In the genomic region with DNA sequence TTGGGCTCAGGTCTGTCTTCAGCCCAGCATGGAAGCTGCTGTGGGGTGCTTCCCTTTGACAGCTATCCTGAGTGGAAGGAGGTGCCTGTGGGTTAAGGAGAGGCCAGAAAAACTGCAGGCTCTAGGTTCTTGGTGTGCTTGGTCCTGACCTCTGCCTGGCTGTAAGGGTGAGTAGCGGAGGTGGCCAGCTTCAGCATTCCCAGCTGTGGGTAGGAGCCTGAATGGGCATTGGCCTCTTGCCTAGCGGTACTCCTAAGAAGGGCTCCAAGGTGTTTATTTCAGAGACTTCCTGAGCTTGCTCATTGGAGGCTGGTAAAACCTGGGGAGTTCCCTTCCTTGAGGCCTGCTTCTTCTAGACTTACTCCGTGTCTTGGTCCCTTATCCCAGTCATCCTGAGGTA, we compare ENCODE assay signal across 10 mouse cellular contexts. TPM values are rescaled to one million over a fixed set of nuclear protein-coding genes. Genes with fewer than 3 reads are reported as not detected.
DNase-seq lines count a peak whose midpoint lies in the region; ATAC-seq and TF ChIP-seq lines count a peak whose summit lies in the region.
"Had no signal": no experiment of that assay in that cellular context is flagged by ENCODE, and none has a peak within 500 bp of the region (broad histone marks: within the 10 kb centered on the region; RNA-seq: fewer than 3 reads in every experiment).

No protein-coding gene starts in this region.

- TF ChIP-seq EP300 in liver, postnatal 0 days (IDR thresholded peaks at IDR 0.05; ENCODE audit: low read depth), result no peak

- H3K9me3 ChIP-seq in kidney, embryonic 14.5 days (ENCODE audit: control insufficient read depth, low read length), result no peaks in the 10 kb centered on the region
- no peaks in the 10 kb centered on the region; the same call in 1 of the 2 replicates for H3K9me3 ChIP-seq in lung, embryonic 16.5 days (ENCODE audit: control insufficient read depth, low read length)
- H3K9me3 ChIP-seq in liver, postnatal 0 days (ENCODE audit: low read length), result no peaks in the 10 kb centered on the region
- H3K9me3 ChIP-seq: limb, embryonic 15.5 days had no signal

- no peaks in the 10 kb centered on the region for H3K27me3 ChIP-seq in cerebellum, adult 2 months (ENCODE audit: control insufficient read depth, insufficient read depth, low read length)
- no peaks in the 10 kb centered on the region for H3K27me3 ChIP-seq in kidney, embryonic 14.5 days (ENCODE audit: control insufficient read depth, insufficient read depth, low read length)
- no peaks in the 10 kb centered on the region for H3K27me3 ChIP-seq in lung, embryonic 16.5 days (ENCODE audit: control insufficient read depth, insufficient read depth, low read depth, low read length)
- no peaks in the 10 kb centered on the region for H3K27me3 ChIP-seq in liver, postnatal 0 days (ENCODE audit: insufficient read depth, low read length)
- H3K27me3 ChIP-seq: limb, embryonic 15.5 days had no signal

- 48% methylated on average over 3 of the region's 3 CpGs for WGBS in cerebellum, adult 2 months
- 75% methylated on average over 3 of the region's 3 CpGs for WGBS in kidney, embryonic 14.5 days
- 54% methylated on average over 3 of the region's 3 CpGs for WGBS in lung, embryonic 16.5 days
- 88% methylated on average over 3 of the region's 3 CpGs for WGBS in liver, postnatal 0 days (ENCODE audit: insufficient replicate concordance)

- H3K36me3 ChIP-seq in kidney, embryonic 14.5 days (ENCODE audit: control insufficient read depth, insufficient read depth, low read length), result peaks cover 25% of the 10 kb centered on the region
- H3K36me3 ChIP-seq in lung, embryonic 16.5 days (ENCODE audit: control insufficient read depth, insufficient read depth, low read length), result peaks cover 3% of the 10 kb centered on the region
- H3K36me3 ChIP-seq in liver, postnatal 0 days (replicated peaks; ENCODE audit: insufficient read depth, low read length), result peaks cover 27% of the 10 kb centered on the region

- H3K9ac ChIP-seq in kidney, embryonic 14.5 days (ENCODE audit: low read depth, low read length), result no peak overlapping the region
- H3K9ac ChIP-seq in lung, embryonic 16.5 days (ENCODE audit: low read length), result no peak overlapping the region
- H3K9ac ChIP-seq in liver, postnatal 0 days (replicated peaks), result no peak overlapping the region
- H3K9ac ChIP-seq: limb, embryonic 15.5 days had no signal

- no peak overlapping the region for H3K4me2 ChIP-seq in kidney, embryonic 14.5 days (replicated peaks; ENCODE audit: low read depth, low read length)
- no peak overlapping the region for H3K4me2 ChIP-seq in lung, embryonic 16.5 days (ENCODE audit: low read depth, low read length)
- no peak overlapping the region for H3K4me2 ChIP-seq in liver, postnatal 0 days (ENCODE audit: low read depth, low read length)
- H3K4me2 ChIP-seq: limb, embryonic 15.5 days had no signal

- no peak for TF ChIP-seq CTCF in cerebellum, adult 2 months (IDR thresholded peaks at IDR 0.05; ENCODE audit: borderline replicate concordance, insufficient read depth, low read depth, low read length)
- TF ChIP-seq CTCF in liver, postnatal 0 days (IDR thresholded peaks at IDR 0.05; ENCODE audit: low read depth), result no peak

- ATAC-seq in kidney, embryonic 14.5 days (ENCODE audit: low FRiP score, low TSS enrichment), result no peak
- ATAC-seq in lung, embryonic 16.5 days (ENCODE audit: low read depth), result peak; percentile 58
- no peak for ATAC-seq in liver, postnatal 0 days

- DNase-seq in cerebellum, adult 2 months, result peak in 1 of 2 experiments; percentile 51
- DNase-seq in cerebellum, postnatal 36 days, result no peak
- DNase-seq in kidney, adult 9 months, result peak; percentile 24
- peak; percentile 45 to 54 for DNase-seq in cerebellum, postnatal 25 days
- DNase-seq in thymus, postnatal 4 days, result no peak
- DNase-seq in liver, postnatal 0 days, result no peak

- H3K4me3 ChIP-seq in cerebellum, adult 2 months (replicated peaks; ENCODE audit: insufficient read depth, low read depth, low read length), result no peak overlapping the region
- no peak overlapping the region for H3K4me3 ChIP-seq in kidney, embryonic 14.5 days (ENCODE audit: low read length)
- H3K4me3 ChIP-seq in lung, embryonic 16.5 days (ENCODE audit: low read length), result no peak overlapping the region
- no peak overlapping the region for H3K4me3 ChIP-seq in liver, postnatal 0 days (ENCODE audit: low read depth, low read length)
- H3K4me3 ChIP-seq: limb, embryonic 15.5 days had no signal

- peaks cover 33% of the 10 kb centered on the region for H3K4me1 ChIP-seq in cerebellum, adult 2 months (ENCODE audit: control insufficient read depth, insufficient read depth, low read length)
- 0 out of 2 replicates have a peak, but pooled peaks cover 4% of the 10 kb centered on the region for H3K4me1 ChIP-seq in kidney, embryonic 14.5 days (ENCODE audit: control insufficient read depth, insufficient read depth, low read length)
- H3K4me1 ChIP-seq in lung, embryonic 16.5 days (replicated peaks; ENCODE audit: control insufficient read depth, insufficient read depth, low read length), result peaks cover 14% of the 10 kb centered on the region
- H3K4me1 ChIP-seq in liver, postnatal 0 days (ENCODE audit: insufficient read depth), result peaks cover 12% of the 10 kb centered on the region

- peak overlapping the region; percentile 4 for H3K27ac ChIP-seq in cerebellum, adult 2 months (ENCODE audit: insufficient read depth, low read length)
- no peak overlapping the region for H3K27ac ChIP-seq in kidney, embryonic 14.5 days (ENCODE audit: low read depth, low read length)
- no peak overlapping the region for H3K27ac ChIP-seq in lung, embryonic 16.5 days (ENCODE audit: low read length)
- H3K27ac ChIP-seq in liver, postnatal 0 days (ENCODE audit: low read depth), result no peak overlapping the region
- H3K27ac ChIP-seq: kidney, postnatal 0 days; limb, embryonic 15.5 days had no signal

- TF ChIP-seq POLR2A in cerebellum, adult 2 months (IDR thresholded peaks at IDR 0.05; ENCODE audit: borderline replicate concordance, insufficient read depth, low read length), result no peak

RNA-seq across cellular contexts. Expression of gene Cds2, which starts 28.3 kb away (rescaled TPM):
- 152 and 155 TPM in 2 replicates for polyA plus RNA-seq in cerebellum, adult 2 months (2012; rRNA removed)
- 24.4 and 27.3 TPM in 2 replicates for polyA plus RNA-seq in kidney, embryonic 14.5 days (2014; fragmentation: Nextera tagmentation; extraction: Ambion mirVana)
- 19.9 and 22.1 TPM in 2 replicates for polyA plus RNA-seq in lung, embryonic 16.5 days (2015; fragmentation: Nextera tagmentation; extraction: Ambion mirVana)
- polyA plus RNA-seq in liver, postnatal 0 days (2015; fragmentation: Nextera tagmentation; extraction: Ambion mirVana), result 7.9 and 10.5 TPM in 2 replicates

RNA-seq across cellular contexts. Expression of gene Pcna, which starts 38.2 kb away (rescaled TPM):
- 69.3 and 73.1 TPM in 2 replicates for polyA plus RNA-seq in cerebellum, adult 2 months (2012; rRNA removed)
- polyA plus RNA-seq in kidney, embryonic 14.5 days (2014; fragmentation: Nextera tagmentation; extraction: Ambion mirVana), result 339 and 383 TPM in 2 replicates
- polyA plus RNA-seq in lung, embryonic 16.5 days (2015; fragmentation: Nextera tagmentation; extraction: Ambion mirVana), result 239 and 250 TPM in 2 replicates
- polyA plus RNA-seq in liver, postnatal 0 days (2015; fragmentation: Nextera tagmentation; extraction: Ambion mirVana), result 148 and 158 TPM in 2 replicates

RNA-seq across cellular contexts. Expression of gene Tmem230, which starts 43.7 kb away (rescaled TPM):
- polyA plus RNA-seq in cerebellum, adult 2 months (2012; rRNA removed), result 81.9 and 93.6 TPM in 2 replicates
- polyA plus RNA-seq in kidney, embryonic 14.5 days (2014; fragmentation: Nextera tagmentation; extraction: Ambion mirVana), result 42.9 and 47.3 TPM in 2 replicates
- 45.3 and 49.3 TPM in 2 replicates for polyA plus RNA-seq in lung, embryonic 16.5 days (2015; fragmentation: Nextera tagmentation; extraction: Ambion mirVana)
- 19.1 and 20.9 TPM in 2 replicates for polyA plus RNA-seq in liver, postnatal 0 days (2015; fragmentation: Nextera tagmentation; extraction: Ambion mirVana)

Comparison
In these comparisons a context has a peak if more than half of its experiments do, and no peak if none do; other contexts are left out.
1. DNase-seq: peak in kidney, adult 9 months (single experiment) and cerebellum, postnatal 25 days (2 of 2); none in cerebellum, postnatal 36 days (0 of 2), thymus, postnatal 4 days (single experiment) and liver, postnatal 0 days (single experiment).